Mouse (Mus musculus) left cerebral cortex, postnatal 25 days (tissue): ENCODE measurements at regions not wholly inside any gene's neighbourhood (a gene's known extent, or its start where the extent isn't known, plus 50 kb on each side); places are given as distances from the start of the nearest gene placed in this dataset.

Experiments used
- DNase-seq, 2 experiments: peaks; one replicate each; pipeline ENCODE4 v3.0.0; 2022; ENCODE audit warnings: low spot score in 2 of 2, mixed read lengths in 1 of 2
- intact Hi-C: fragments of 180-260 bp; cut with DNase I; formaldehyde crosslinking; loops from one replicate; pipeline ENCODE4 v1.15.1; 2025

GRCm38 (mm10) chr2:21048226-21048625, 79.5 kb upstream of the Arhgap21 start:
- DNase-seq, result no peak
- intact Hi-C loops, result no loop called here

DNA sequence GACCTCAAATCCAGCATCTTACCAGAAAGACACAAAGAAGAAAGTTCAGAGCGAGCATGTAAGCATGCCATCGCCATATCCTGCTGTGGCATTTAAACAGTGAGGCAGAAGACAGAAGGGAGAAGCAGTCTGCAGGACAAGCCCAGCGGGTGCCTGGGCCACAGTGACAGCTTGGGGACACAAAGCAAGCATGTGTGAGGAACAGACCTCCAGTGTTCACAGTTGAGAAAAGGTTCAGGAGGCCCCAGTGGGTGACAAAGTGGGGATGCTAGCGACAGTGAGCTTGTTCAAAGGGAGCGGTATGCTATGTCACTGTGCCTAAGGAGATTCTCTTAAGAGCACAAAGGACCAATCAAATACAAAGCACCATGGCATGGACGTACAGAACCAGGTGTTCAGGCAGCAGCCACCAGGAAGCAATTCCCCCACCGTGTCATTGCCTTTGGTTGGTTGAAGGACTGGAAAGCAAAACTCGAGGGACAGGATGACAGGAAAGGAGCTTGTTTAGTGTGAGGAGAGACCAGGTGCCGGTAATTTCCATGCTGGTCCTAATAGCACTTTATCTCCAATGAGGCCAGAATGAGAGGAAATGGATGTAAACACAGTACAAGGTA, 77.9 kb upstream of the Arhgap21 start:
- DNase-seq, result no peak
- intact Hi-C loops, result no loop called here

GRCm38 (mm10) chr2:21044781-21045180, 76.1 kb upstream of the Arhgap21 start:
- intact Hi-C loops, result no loop called here
- DNase-seq, result no peak

DNA sequence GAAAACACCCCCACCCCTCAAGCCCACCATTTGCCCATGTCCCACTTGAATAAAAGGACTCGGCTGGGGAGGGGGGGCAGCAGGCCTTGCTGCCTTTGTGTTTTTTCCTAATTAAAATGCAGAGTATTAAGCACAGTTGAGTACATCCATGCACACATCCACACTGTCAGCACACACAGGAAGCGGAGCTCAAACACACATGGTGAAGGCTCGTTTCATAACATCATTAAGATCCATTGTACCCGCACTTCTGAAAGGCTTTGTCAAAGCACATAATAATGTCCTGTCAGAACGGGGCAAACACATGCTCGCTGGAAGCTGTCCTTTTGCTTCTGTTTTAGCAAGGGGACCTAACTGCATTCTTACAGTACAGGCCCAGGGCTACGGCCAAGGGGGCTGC, 75.3 kb upstream of the Arhgap21 start:
- intact Hi-C loops, result no loop called here
- no peak for DNase-seq

DNA sequence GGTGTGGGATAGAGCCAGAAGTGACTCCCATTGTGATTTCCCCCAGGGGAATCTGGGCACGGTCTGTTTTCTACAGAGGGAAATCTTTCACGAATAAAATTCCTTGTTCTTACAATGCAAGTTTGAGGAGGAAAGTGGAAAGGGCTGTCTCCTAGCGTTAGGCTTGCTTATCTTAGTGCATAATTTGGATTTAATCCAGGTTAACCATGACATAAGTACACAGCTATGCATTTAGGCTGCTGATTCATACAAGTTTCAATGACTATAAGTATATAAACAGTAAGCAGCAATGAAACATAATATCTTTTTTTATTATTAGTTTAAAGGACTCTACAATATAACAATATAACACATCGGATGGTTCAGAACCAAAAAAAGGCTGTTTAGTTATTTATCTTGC, 74.6 kb upstream of the Arhgap21 start:
- DNase-seq, result no peak

DNA sequence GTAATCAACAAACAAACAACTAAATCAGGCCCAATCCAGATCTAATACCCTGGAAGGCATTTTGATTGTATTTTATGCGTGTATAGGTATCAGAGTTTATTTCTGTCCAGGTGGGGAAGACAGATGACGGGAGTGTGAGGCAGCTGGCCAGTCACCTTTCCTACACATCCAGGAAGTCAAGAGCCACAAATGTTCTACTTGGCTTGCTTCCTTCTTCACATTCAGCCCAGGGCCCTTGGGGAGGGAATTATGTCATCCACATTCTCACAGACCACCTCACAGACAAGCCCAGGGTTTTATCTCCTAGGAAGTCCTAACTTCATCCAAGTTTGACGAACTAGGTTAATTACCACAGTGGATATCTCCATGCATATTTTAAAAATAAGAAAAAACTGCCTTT, 68.9 kb upstream of the Arhgap21 start:
- intact Hi-C loops, result loop anchor here (1.0 kb wide), 2 partner anchors 16 to 54 kb away; no protein-coding TSS in a partner anchor
- no peak for DNase-seq

More for the DNA sequence above, 74.6 kb upstream of the Arhgap21 start:
- intact Hi-C loops, result no loop called here

- peak; percentile 80 to 97 for DNase-seq
- intact Hi-C loops, result loop anchor here (1.0 kb wide), 2 partner anchors 16 to 54 kb away; no protein-coding TSS in a partner anchor
These were observed 68.5 kb upstream of the Arhgap21 start for GRCm38 (mm10) chr2:21037181-21037580.

DNA sequence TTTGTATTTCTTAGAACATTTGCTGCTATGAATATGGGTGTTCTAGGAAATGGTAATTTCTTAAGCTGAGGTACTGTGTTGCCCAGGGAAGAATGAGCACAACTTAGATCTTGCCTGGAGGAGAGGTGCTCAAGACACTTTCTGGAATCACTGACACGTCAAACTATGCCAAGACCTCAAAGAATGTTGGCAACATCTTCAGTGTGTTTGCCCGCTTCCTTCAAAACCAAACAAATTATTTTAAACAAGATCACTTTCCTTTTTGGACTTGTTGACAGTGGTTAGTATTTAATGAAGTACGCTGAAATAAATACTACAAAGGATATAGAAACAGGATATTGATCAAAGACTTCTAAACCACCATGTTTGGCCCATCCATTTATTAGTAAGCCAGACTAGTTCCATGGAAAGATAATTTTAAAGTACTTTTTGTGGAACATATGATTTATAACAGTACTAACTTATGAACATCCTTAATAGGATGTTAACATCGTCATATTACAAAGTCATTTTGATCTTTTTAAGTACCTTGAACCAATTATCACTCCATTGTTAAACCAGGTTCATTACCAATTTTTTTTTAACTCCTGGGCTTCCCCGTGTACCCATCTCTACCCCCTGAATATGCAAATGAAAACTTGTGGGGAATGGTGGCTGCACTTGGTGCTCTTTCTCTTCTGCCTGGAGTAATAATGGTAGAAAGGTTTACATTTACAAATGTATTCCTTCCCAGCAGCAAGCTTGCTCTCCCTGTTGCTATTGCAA, 67.4 kb upstream of the Arhgap21 start:
- intact Hi-C loops, result no loop called here
- no peak for DNase-seq

GRCm38 (mm10) chr2:21034651-21035050, 66.0 kb upstream of the Arhgap21 start:
- peak; percentile 64 to 90 for DNase-seq
- intact Hi-C loops, result loop anchor here (1.0 kb wide), 2 partner anchors 34 to 61 kb away; no protein-coding TSS in a partner anchor

DNA sequence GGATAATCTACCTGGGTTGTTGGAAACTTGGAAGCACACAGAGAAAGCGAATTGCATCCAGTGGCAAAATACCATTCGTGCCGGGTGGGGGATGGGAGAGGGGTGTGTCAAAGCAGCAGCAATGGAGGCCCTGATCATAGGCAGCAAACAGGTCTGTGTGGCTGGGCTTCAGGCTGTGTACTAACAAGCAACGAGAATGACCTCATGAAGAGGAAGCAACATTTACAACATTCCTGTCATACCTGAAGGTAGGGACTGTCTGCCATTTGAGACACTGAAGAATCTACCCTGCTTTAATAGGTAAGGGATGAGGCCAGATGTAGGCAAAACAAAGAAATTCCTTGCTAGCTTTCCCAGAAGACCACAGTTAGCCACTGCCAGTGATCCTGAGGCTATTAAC, 62.0 kb upstream of the Arhgap21 start:
- intact Hi-C loops, result no loop called here
- DNase-seq, result no peak

GRCm38 (mm10) chr2:21029391-21030010, 60.8 kb upstream of the Arhgap21 start:
- DNase-seq, result no peak
- intact Hi-C loops, result no loop called here

DNA sequence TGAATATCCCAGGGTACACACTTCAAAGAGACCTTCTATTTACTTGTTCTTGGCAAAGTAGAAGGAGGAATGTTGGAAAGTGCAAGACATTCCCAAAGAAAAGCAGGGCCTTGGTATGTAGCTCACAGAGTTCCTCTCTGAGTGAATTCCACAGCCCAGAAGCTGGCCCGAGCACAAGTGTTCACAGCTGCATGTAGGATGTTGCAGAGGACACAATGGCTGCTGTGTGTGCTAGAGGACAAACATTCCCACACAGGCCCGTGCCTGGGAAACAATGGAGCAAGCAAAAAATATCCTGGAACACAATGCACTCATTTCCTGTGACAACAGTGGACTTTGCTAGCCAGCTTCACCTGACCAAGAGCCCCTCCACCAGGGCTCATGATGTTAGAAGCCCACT, 59.9 kb upstream of the Arhgap21 start:
- DNase-seq, result peak in 1 of 2 experiments; percentile 68
- intact Hi-C loops, result no loop called here

DNA sequence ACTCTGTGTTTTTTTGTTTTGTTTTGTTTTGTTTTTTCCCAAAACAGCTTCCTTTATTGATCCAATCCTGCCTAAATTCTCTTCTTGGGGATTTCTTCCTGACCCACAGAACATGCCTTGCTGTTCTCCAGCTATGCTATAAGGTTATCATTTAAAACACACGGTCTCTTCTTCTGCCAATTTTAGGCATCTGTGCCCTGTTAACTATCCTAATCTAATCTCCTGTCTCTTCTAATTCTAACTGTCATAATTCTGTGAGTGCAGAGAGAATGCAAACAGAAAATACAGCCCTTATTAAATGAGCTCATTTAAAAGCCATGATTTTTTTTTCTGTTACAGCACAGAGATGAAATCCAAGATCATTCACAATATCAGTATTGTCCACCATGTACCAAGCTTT, 49.9 kb upstream of the Arhgap21 start:
- DNase-seq, result no peak
- intact Hi-C loops, result no loop called here
